Mouse (Mus musculus): ENCODE measurements around the gene Cdkn2c. TPM values are rescaled to one million over a fixed set of nuclear protein-coding genes. Genes with fewer than 3 reads are reported as not detected.

Cdkn2c gene
- polyA plus RNA-seq, 1 experiment from 2014 or later: 2.0 TPM

GRCm38 (mm10) chr4:109630215-109630614 lies 36.8 kb downstream of the Cdkn2c start:
- Histone ChIP-seq H3K27ac (replicated peaks; ENCODE audit: low read depth, low read length) (no peak overlapping the region), H3K4me3 (ENCODE audit: low read depth, low read length) (no peak overlapping the region), H3K4me2 (ENCODE audit: low read depth, severe bottlenecking) (no peak overlapping the region), H3K27me3 (ENCODE audit: control insufficient read depth, insufficient read depth, low read length) (no peaks in the 10 kb centered on the region), H3K4me1 (ENCODE audit: control insufficient read depth, insufficient read depth, low read length) (no peaks in the 10 kb centered on the region), H3K36me3 (ENCODE audit: control insufficient read depth, insufficient read depth, low read length) (no peaks in the 10 kb centered on the region), H3K9me3 (ENCODE audit: control insufficient read depth, low read length) (no peaks in the 10 kb centered on the region), H3K9ac (ENCODE audit: low read length) (no peak overlapping the region)
- no peak for DNase-seq (ENCODE audit: low spot score)
- WGBS: 65% methylated on average over 2 of the region's 2 CpGs
- no peak for ATAC-seq (ENCODE audit: insufficient number of reproducible peaks, low FRiP score, low TSS enrichment, low read depth)

GRCm38 (mm10) chr4:109612596-109612995 lies 54.4 kb downstream of the Cdkn2c start:
- Histone ChIP-seq H3K9me3 (ENCODE audit: control insufficient read depth, low read length) (no peaks in the 10 kb centered on the region), H3K4me3 (ENCODE audit: low read depth, low read length) (no peak overlapping the region), H3K9ac (ENCODE audit: low read length) (no peak overlapping the region), H3K27ac (replicated peaks; ENCODE audit: low read depth, low read length) (no peak overlapping the region), H3K27me3 (ENCODE audit: control insufficient read depth, insufficient read depth, low read length) (no peaks in the 10 kb centered on the region), H3K36me3 (ENCODE audit: control insufficient read depth, insufficient read depth, low read length) (no peaks in the 10 kb centered on the region), H3K4me1 (ENCODE audit: control insufficient read depth, insufficient read depth, low read length) (no peaks in the 10 kb centered on the region), H3K4me2 (ENCODE audit: low read depth, severe bottlenecking) (no peak overlapping the region)
- ATAC-seq (ENCODE audit: insufficient number of reproducible peaks, low FRiP score, low TSS enrichment, low read depth): no peak
- WGBS: 89% methylated on average over 4 of the region's 4 CpGs
- no peak for DNase-seq (ENCODE audit: low spot score)

Other genes with a start within 250 kb of the Cdkn2c start
- 36.1 and 36.9 TPM in 2 replicates for gene Rnf11, start 182.5 kb downstream of the Cdkn2c start, polyA plus RNA-seq (2014; fragmentation: Nextera tagmentation; extraction: Ambion mirVana)
- not detected in 2 replicates for gene 4930522H14Rik, start 135.9 kb downstream of the Cdkn2c start, polyA plus RNA-seq (2014; fragmentation: Nextera tagmentation; extraction: Ambion mirVana)
- gene Faf1, start 9.4 kb upstream of the Cdkn2c start, polyA plus RNA-seq (2014; fragmentation: Nextera tagmentation; extraction: Ambion mirVana): 33.9 and 34.6 TPM in 2 replicates